ENCODE assay signal across 9 mouse cellular contexts in the genomic region with DNA sequence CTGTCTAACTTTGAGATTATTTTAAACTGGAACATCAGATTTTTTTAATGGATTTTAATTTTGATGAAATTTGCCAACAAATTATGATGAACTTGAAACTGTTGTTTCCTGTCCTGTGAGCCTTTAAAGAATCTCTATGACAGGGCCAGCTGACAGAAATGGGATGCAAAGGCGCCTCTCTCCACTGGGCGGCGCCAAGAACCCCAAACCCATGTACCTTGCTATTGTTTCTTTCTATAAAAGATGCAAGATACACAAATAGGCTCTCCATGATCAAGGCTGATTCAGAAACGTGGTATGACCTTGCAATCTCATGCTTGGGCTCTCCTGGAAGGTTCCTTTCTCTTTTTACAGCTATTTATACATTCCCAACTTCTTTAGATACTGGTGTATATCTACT. TPM values are rescaled to one million over a fixed set of nuclear protein-coding genes. Genes with fewer than 3 reads are reported as not detected.
DNase-seq lines count a peak whose midpoint lies in the region; ATAC-seq lines count a peak whose summit lies in the region.
"Had no signal": no experiment of that assay in that cellular context is flagged by ENCODE, and none has a peak within 500 bp of the region (broad histone marks: within the 10 kb centered on the region; RNA-seq: fewer than 3 reads in every experiment).

No protein-coding gene starts in this region.

- peaks cover 16% of the 10 kb centered on the region for H3K4me1 ChIP-seq in hindbrain, embryonic 11.5 days (replicated peaks; ENCODE audit: control insufficient read depth, insufficient read depth, low read length)
- peaks cover 38% of the 10 kb centered on the region for H3K4me1 ChIP-seq in hindbrain, embryonic 12.5 days

- no peaks in the 10 kb centered on the region for H3K36me3 ChIP-seq in hindbrain, embryonic 11.5 days (ENCODE audit: control insufficient read depth, insufficient read depth, low read length)
- no peaks in the 10 kb centered on the region for H3K36me3 ChIP-seq in hindbrain, embryonic 12.5 days

- intact Hi-C loops in left cerebral cortex, postnatal 10 days (cut with DNase I): loop anchor here (5.0 to 10.0 kb wide), 2 partner anchors 233 to 325 kb away; a partner anchor contains a TSS

- H3K27ac ChIP-seq in hindbrain, embryonic 11.5 days (ENCODE audit: low read depth, low read length): no peak overlapping the region
- H3K27ac ChIP-seq in hindbrain, embryonic 12.5 days: no peak overlapping the region

- H3K27me3 ChIP-seq in hindbrain, embryonic 11.5 days (ENCODE audit: control insufficient read depth, insufficient read depth, low read length): peaks cover 92% of the 10 kb centered on the region
- H3K27me3 ChIP-seq in hindbrain, embryonic 12.5 days: peaks cover 98% of the 10 kb centered on the region

- no peaks in the 10 kb centered on the region for H3K9me3 ChIP-seq in hindbrain, embryonic 11.5 days (ENCODE audit: control insufficient read depth, low read length)
- H3K9me3 ChIP-seq in hindbrain, embryonic 12.5 days (replicated peaks): no peaks in the 10 kb centered on the region

- no peak for ATAC-seq in hindbrain, embryonic 11.5 days (ENCODE audit: low FRiP score)
- no peak for ATAC-seq in hindbrain, embryonic 12.5 days (ENCODE audit: low FRiP score)
- 0 out of 2 replicates have a peak, but pooled peaks have one; percentile 63 for ATAC-seq in megakaryocyte-erythroid progenitor cell, adult 5-6 weeks (replicated peaks; ENCODE audit: low FRiP score, low TSS enrichment, poor library complexity, severe bottlenecking)

- peak; percentile 81 for DNase-seq in hindbrain, embryonic 11.5 days (ENCODE audit: low spot score)
- peak; percentile 33 for DNase-seq in 416B (ENCODE audit: low read depth)
- DNase-seq in NIH3T3 (ENCODE audit: low read depth): peak; percentile 64
- DNase-seq in embryo, embryonic 11 days: peak; percentile 71
- DNase-seq in frontal cortex, postnatal 10 days (ENCODE audit: low spot score in 2 of 2): no peak
- no peak for DNase-seq in left cerebral cortex, postnatal 10 days (ENCODE audit: extremely low spot score in 1 of 2, low spot score in 2 of 2)

- H3K4me3 ChIP-seq in hindbrain, embryonic 11.5 days (ENCODE audit: low read depth, low read length): no peak overlapping the region
- no peak overlapping the region for H3K4me3 ChIP-seq in hindbrain, embryonic 12.5 days

- WGBS in hindbrain, embryonic 11.5 days: 0% methylated on average over 4 of the region's 4 CpGs
- under 1% methylated on average over 4 of the region's 4 CpGs for WGBS in hindbrain, embryonic 12.5 days

- H3K9ac ChIP-seq in hindbrain, embryonic 11.5 days (ENCODE audit: low read depth, low read length): no peak overlapping the region
- H3K9ac ChIP-seq in hindbrain, embryonic 12.5 days: no peak overlapping the region

- H3K4me2 ChIP-seq in hindbrain, embryonic 11.5 days (replicated peaks; ENCODE audit: low read depth, low read length): no peak overlapping the region
- no peak overlapping the region for H3K4me2 ChIP-seq in hindbrain, embryonic 12.5 days (replicated peaks)

RNA-seq across cellular contexts. Expression of a gene that starts 3.9 kb away (rescaled TPM):
- 2.0 and 3.3 TPM in 2 replicates for polyA plus RNA-seq in hindbrain, embryonic 11.5 days (2014; fragmentation: Nextera tagmentation; extraction: Ambion mirVana)
- 1.3 and 1.4 TPM in 2 replicates for polyA plus RNA-seq in hindbrain, embryonic 12.5 days (2016; fragmentation: Nextera tagmentation; extraction: Ambion mirVana)
- total RNA-seq in megakaryocyte-erythroid progenitor cell, adult 5-6 weeks (2014; fragmentation: Nextera tagmentation): not detected in 2 replicates
- not detected in 2 replicates for total RNA-seq in megakaryocyte-erythroid progenitor cell, adult 5-6 weeks (2017)
- total RNA-seq in left cerebral cortex, postnatal 10 days (2021): 1 to 10 TPM; 1.3 to 1.4 TPM
- total RNA-seq: neutrophil, adult 5-6 weeks had no signal

Comparison
In these comparisons a context has a peak if more than half of its experiments do, and no peak if none do; other contexts are left out.
1. DNase-seq: peak in hindbrain, embryonic 11.5 days (single experiment), 416B (single experiment), NIH3T3 (single experiment) and embryo, embryonic 11 days (single experiment); none in frontal cortex, postnatal 10 days (0 of 2) and left cerebral cortex, postnatal 10 days (0 of 2).